Mouse (Mus musculus): ENCODE data around the gene Slc35e2. TPM values are rescaled to one million over a fixed set of nuclear protein-coding genes. Genes with fewer than 3 reads are reported as not detected.

The Slc35e2 gene
- total and polyA plus RNA-seq, 2 experiments from 2014 or later = 14.7 to 74.9 TPM

DNA sequence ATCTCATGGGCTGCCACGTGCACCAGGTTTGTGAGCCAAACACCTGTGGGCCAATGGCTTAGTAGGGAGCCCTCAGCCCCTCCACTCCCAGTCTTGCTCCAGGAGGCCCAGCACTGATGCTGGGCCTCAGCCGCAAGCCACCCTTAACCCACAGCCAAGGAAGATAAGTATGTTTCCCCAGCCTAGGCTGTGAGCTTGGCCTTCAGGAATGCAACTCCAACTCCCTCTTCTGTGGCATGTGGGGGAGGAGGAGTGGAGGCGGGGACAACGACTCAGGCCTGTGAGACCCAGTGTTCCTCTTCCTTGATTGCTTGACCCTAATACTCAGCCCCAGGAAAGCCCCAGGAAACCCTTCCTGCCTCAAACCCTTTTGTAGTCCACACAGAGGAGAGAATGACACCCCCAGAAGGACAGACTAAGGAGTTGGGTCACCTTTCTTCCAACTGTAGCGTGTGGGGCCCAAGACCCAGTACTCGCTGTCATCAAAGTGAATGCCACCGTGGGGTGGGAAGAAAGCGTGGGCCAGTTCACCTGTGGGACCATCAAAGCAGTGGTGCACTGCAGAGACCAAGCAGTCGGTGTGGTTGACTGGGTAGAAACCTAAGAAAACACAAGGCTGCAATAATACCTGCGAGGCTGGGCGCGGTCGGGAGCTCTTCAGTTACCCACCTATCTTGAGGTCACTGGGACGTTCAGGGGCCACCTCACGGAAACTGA, 50.5 kb downstream of the Slc35e2 start:
- Histone ChIP-seq H3K9ac (replicated peaks; ENCODE audit: low read length, poor library complexity, severe bottlenecking) (no peak overlapping the region), H3K4me1 (ENCODE audit: insufficient read depth, low read length) (peaks cover 3% of the 10 kb centered on the region; the same call in 1 of the 2 replicates), H3K4me2 (ENCODE audit: low read depth, low read length, poor library complexity, severe bottlenecking) (no peak overlapping the region), H3K27me3 (ENCODE audit: insufficient read depth, low read length) (peaks cover 43% of the 10 kb centered on the region), H3K9me3 (ENCODE audit: low read length) (no peaks in the 10 kb centered on the region), H3K36me3 (ENCODE audit: insufficient read depth, low read length) (peaks cover 65% of the 10 kb centered on the region), H3K4me3 (ENCODE audit: low read depth, low read length) (no peak overlapping the region), H3K27ac (ENCODE audit: low read depth, low read length) (no peak overlapping the region)
- TF ChIP-seq CTCF (IDR thresholded peaks at IDR 0.05) = no peak
- ATAC-seq (ENCODE audit: low FRiP score) = no peak
- DNase-seq (ENCODE audit: low spot score) = no peak
- WGBS = 76% methylated on average over 15 of the region's 15 CpGs

DNA sequence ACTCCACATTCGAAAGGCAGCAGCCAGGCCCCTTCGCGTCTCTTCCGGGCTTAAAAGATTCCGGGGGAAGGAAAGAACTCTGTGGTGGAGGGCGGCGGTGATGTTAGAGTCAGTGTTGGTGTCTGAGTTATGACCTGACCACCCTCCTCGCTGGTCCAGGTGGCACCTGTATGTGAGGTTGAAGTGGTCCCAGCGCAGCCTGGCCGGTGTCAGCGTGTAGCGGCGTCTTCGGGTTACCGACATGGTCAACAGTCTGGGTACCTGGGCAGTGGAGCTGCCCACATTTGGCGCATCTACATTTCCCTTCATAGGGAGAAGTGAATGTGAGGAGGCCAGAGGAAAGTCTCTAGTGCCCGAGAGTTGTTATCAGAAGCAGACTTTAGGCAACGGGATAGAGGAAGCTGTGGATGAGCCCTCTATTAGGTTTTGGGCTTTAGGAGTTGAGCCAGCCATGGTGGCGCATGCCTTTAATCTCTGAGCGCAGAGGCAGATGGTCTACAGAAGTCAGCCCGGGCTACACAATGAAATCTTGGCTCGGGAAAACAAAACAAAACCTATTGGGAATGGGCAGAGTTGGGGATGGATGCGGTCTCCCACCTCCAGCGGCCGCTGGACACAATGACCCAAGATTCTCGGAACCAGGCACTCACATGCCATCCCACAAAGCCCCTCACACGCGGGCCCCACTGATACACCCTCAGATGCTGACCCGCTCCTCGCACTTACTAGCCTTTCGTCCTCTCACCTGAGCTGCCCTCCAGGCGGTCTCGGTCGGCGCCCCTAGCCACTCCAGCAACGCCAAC, 51.3 kb downstream of the Slc35e2 start:
- Histone ChIP-seq H3K27ac (ENCODE audit: low read depth, low read length) (no peak overlapping the region), H3K36me3 (ENCODE audit: insufficient read depth, low read length) (peaks cover 69% of the 10 kb centered on the region), H3K9me3 (ENCODE audit: low read length) (no peaks in the 10 kb centered on the region), H3K4me2 (ENCODE audit: low read depth, low read length, poor library complexity, severe bottlenecking) (peak overlapping the region; percentile 61), H3K27me3 (ENCODE audit: insufficient read depth, low read length) (peaks cover 44% of the 10 kb centered on the region), H3K4me1 (ENCODE audit: insufficient read depth, low read length) (peaks cover 3% of the 10 kb centered on the region; the same call in 1 of the 2 replicates), H3K9ac (replicated peaks; ENCODE audit: low read length, poor library complexity, severe bottlenecking) (peak overlapping the region; percentile 54; the same call in 1 of the 2 replicates), H3K4me3 (ENCODE audit: low read depth, low read length) (peak overlapping the region; percentile 32)
- DNase-seq (ENCODE audit: low spot score) (no peak), ATAC-seq (ENCODE audit: low FRiP score) (no peak)
- no peak for TF ChIP-seq CTCF (IDR thresholded peaks at IDR 0.05)
- 27% methylated on average over 35 of the region's 36 CpGs for WGBS

DNA sequence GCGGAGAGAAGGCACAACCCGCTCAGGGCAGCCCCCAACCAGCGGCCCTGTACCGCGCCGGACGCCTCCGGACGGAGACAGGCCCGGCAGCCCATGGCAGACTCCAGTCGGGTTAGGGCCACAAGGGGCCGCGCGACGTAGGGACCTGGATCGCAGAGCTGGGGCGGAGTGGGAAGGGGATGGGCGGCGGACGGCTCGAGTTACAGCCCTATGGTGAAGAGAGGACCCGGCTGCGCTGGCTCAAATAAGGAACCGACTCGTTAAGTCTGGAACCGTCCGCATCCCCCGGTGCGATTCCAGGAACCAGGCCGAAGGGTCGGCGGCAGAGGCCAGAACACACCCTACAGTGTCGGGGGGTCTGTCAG, 51.9 kb downstream of the Slc35e2 start, which contains the start of gene Mmp23:
Mmp23 (minus strand) TSS at position 299 of the 365 bp plus-strand sequence.
- H3K9ac ChIP-seq (replicated peaks; ENCODE audit: low read length, poor library complexity, severe bottlenecking) = peak within 1 kb of the TSS; percentile 54; the same call in 1 of the 2 replicates
- H3K36me3 ChIP-seq (ENCODE audit: insufficient read depth, low read length) = peaks cover 69% of the 10 kb centered on the region
- peak within 1 kb of the TSS; percentile 61 for H3K4me2 ChIP-seq (ENCODE audit: low read depth, low read length, poor library complexity, severe bottlenecking)
- no peak within 1 kb of the TSS for H3K27ac ChIP-seq (ENCODE audit: low read depth, low read length)
- peaks cover 44% of the 10 kb centered on the region for H3K27me3 ChIP-seq (ENCODE audit: insufficient read depth, low read length)
- DNase-seq (ENCODE audit: low spot score) (peak; percentile 12), ATAC-seq (ENCODE audit: low FRiP score) (no peak)
- H3K4me1 ChIP-seq (ENCODE audit: insufficient read depth, low read length) = peaks cover 3% of the 10 kb centered on the region; the same call in 1 of the 2 replicates
- no peaks in the 10 kb centered on the region for H3K9me3 ChIP-seq (ENCODE audit: low read length)
- WGBS = 1% methylated on average over 33 of the region's 33 CpGs
- TF ChIP-seq CTCF (IDR thresholded peaks at IDR 0.05) = peak; percentile 3; the same call in 1 of the 2 replicates
- peak within 1 kb of the TSS; percentile 32 for H3K4me3 ChIP-seq (ENCODE audit: low read depth, low read length)

DNA sequence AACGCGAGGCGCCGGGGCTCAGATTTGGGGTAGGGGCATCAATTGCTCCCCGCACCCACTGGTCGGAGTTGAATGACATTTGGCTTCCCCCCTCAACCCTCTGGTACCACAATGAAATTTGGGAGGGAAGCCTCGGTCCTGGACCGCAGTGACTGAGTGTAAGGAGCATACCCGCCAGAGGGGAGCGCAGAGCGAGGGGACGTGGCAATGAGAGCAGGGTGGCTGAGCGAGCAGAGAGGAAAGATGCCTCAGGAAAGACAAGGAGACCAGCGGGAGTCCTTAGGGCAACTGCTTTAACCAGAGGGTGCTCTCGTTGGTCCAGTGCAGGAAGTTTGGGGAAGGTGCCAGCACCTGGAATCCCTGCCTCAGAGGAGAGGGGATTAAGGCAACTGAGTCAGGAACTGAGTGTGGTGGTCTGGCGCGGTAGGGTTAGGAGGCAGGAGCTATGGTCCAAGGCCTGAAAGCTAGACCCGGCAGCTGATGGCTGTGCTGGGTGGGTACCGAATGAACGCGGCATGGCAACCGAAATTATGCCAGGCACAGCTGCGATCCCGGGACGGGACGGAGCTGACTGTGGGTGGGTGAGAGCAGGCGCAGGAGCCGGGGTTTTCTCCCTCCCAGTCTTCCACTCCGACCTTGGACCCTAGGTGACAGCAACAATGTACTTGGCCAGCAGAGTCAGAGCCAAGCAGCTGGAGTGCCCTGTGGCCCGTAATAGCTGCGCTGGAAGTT, 52.4 kb downstream of the Slc35e2 start:
- H3K4me2 ChIP-seq (ENCODE audit: low read depth, low read length, poor library complexity, severe bottlenecking) = peak overlapping the region; percentile 61
- ATAC-seq (ENCODE audit: low FRiP score) (no peak), DNase-seq (ENCODE audit: low spot score) (peak; percentile 23)
- no peaks in the 10 kb centered on the region for H3K9me3 ChIP-seq (ENCODE audit: low read length)
- H3K4me3 ChIP-seq (ENCODE audit: low read depth, low read length) = peak overlapping the region; percentile 32; the same call in 1 of the 2 replicates
- H3K9ac ChIP-seq (replicated peaks; ENCODE audit: low read length, poor library complexity, severe bottlenecking) = peak overlapping the region; percentile 54; the same call in 1 of the 2 replicates
- peaks cover 3% of the 10 kb centered on the region; the same call in 1 of the 2 replicates for H3K4me1 ChIP-seq (ENCODE audit: insufficient read depth, low read length)
- TF ChIP-seq CTCF (IDR thresholded peaks at IDR 0.05) = peak; percentile 38; the same call in 1 of the 2 replicates
- peaks cover 67% of the 10 kb centered on the region for H3K36me3 ChIP-seq (ENCODE audit: insufficient read depth, low read length)
- H3K27me3 ChIP-seq (ENCODE audit: insufficient read depth, low read length) = peaks cover 44% of the 10 kb centered on the region
- WGBS = 5% methylated on average over 31 of the region's 31 CpGs
- H3K27ac ChIP-seq (ENCODE audit: low read depth, low read length) = no peak overlapping the region

DNA sequence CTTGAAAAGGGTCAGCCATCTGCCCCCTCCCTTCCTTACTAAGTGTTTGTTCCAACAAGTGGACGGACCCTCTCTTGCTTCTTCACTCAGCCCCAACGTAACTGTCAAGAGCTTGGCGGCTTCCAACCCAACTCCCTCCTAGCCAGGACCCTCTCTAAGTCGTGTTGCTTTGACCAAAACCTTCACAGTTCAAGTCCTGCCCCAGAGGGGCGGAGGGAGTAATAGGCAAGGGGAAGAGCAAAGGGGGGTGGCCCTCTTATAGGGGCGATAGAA, 52.9 kb downstream of the Slc35e2 start:
- 0 out of 2 replicates have a peak overlapping the region, but pooled peaks have one; percentile 29 for H3K9ac ChIP-seq (replicated peaks; ENCODE audit: low read length, poor library complexity, severe bottlenecking)
- H3K9me3 ChIP-seq (ENCODE audit: low read length) = no peaks in the 10 kb centered on the region
- no peak for DNase-seq (ENCODE audit: low spot score)
- H3K27me3 ChIP-seq (ENCODE audit: insufficient read depth, low read length) = peaks cover 44% of the 10 kb centered on the region
- peaks cover 3% of the 10 kb centered on the region; the same call in 1 of the 2 replicates for H3K4me1 ChIP-seq (ENCODE audit: insufficient read depth, low read length)
- no peak overlapping the region for H3K4me3 ChIP-seq (ENCODE audit: low read depth, low read length)
- WGBS = 18% methylated on average over 6 of the region's 6 CpGs
- peak overlapping the region; percentile 61 for H3K4me2 ChIP-seq (ENCODE audit: low read depth, low read length, poor library complexity, severe bottlenecking)
- H3K36me3 ChIP-seq (ENCODE audit: insufficient read depth, low read length) = peaks cover 67% of the 10 kb centered on the region
- no peak for ATAC-seq (ENCODE audit: low FRiP score)
- no peak overlapping the region for H3K27ac ChIP-seq (ENCODE audit: low read depth, low read length)
- no peak for TF ChIP-seq CTCF (IDR thresholded peaks at IDR 0.05)

Measured in midbrain, postnatal 0 days (tissue).